Mouse (Mus musculus): ENCODE measurements around the gene Thy1. TPM values are rescaled to one million over a fixed set of nuclear protein-coding genes. Genes with fewer than 3 reads are reported as not detected.

Thy1 gene
- total and polyA plus RNA-seq, 3 experiments, result 1.5 to 24.0 TPM; not detected in 1

GRCm38 (mm10) chr9:44080953-44081352 is 37.8 kb downstream of the Thy1 start:
- H3K36me3 ChIP-seq (ENCODE audit: control insufficient read depth in 1 of 2, insufficient read depth in 2 of 2, low read length in 2 of 2), result peaks cover 0 to 3% of the 10 kb centered on the region in 2 experiments; a peak in 1 of 4 replicates
- H3K79me2 ChIP-seq (ENCODE audit: control insufficient read depth, insufficient read depth, low read length, poor library complexity), result no peaks in the 10 kb centered on the region; the same call in 1 of the 2 replicates
- no peaks in the 10 kb centered on the region for H3K27me3 ChIP-seq (ENCODE audit: control insufficient read depth in 1 of 2, insufficient read depth in 2 of 2, low read length in 2 of 2)
- no peak for TF ChIP-seq MEF2A (IDR thresholded peaks at IDR 0.05; ENCODE audit: extremely low read depth, insufficient replicate concordance, low read depth, low read length, poor library complexity, severe bottlenecking)
- H3K27ac ChIP-seq (ENCODE audit: control insufficient read depth, low read depth, low read length), result no peak overlapping the region
- H3K4me1 ChIP-seq (ENCODE audit: control insufficient read depth in 1 of 2, insufficient read depth in 2 of 2, low read length in 2 of 2), result peaks cover 0 to 21% of the 10 kb centered on the region in 2 experiments; a peak in 3 of 4 replicates
- DNase-seq (ENCODE audit: low read depth, low spot score), result no peak
- no peak overlapping the region for H3K4me3 ChIP-seq (ENCODE audit: control insufficient read depth in 1 of 2, insufficient read depth in 1 of 2, low read depth in 2 of 2, low read length in 2 of 2)
- H3K9me3 ChIP-seq (replicated peaks; ENCODE audit: insufficient read depth, low read length), result no peaks in the 10 kb centered on the region
- no peak overlapping the region for H3K9ac ChIP-seq (ENCODE audit: control insufficient read depth, low read depth, low read length, poor library complexity, severe bottlenecking)

- Histone ChIP-seq H3K9me3 (replicated peaks; ENCODE audit: insufficient read depth, low read length) (no peaks in the 10 kb centered on the region), H3K4me1 (ENCODE audit: control insufficient read depth in 1 of 2, insufficient read depth in 2 of 2, low read length in 2 of 2) (peaks cover 0 to 21% of the 10 kb centered on the region in 2 experiments; a peak in 3 of 4 replicates), H3K79me2 (ENCODE audit: control insufficient read depth, insufficient read depth, low read length, poor library complexity) (no peaks in the 10 kb centered on the region; the same call in 1 of the 2 replicates), H3K27ac (ENCODE audit: control insufficient read depth, low read depth, low read length) (no peak overlapping the region), H3K4me3 (ENCODE audit: control insufficient read depth in 1 of 2, insufficient read depth in 1 of 2, low read depth in 2 of 2, low read length in 2 of 2) (no peak overlapping the region), H3K9ac (ENCODE audit: control insufficient read depth, low read depth, low read length, poor library complexity, severe bottlenecking) (no peak overlapping the region), H3K27me3 (ENCODE audit: control insufficient read depth in 1 of 2, insufficient read depth in 2 of 2, low read length in 2 of 2) (no peaks in the 10 kb centered on the region), H3K36me3 (ENCODE audit: control insufficient read depth in 1 of 2, insufficient read depth in 2 of 2, low read length in 2 of 2) (peaks cover 0 to 3% of the 10 kb centered on the region in 2 experiments; a peak in 1 of 4 replicates)
- no peak for TF ChIP-seq UBTF (IDR thresholded peaks at IDR 0.05; ENCODE audit: borderline replicate concordance, insufficient read depth, low read depth, low read length)
- no peak for TF ChIP-seq NELFE (IDR thresholded peaks at IDR 0.05; ENCODE audit: low read depth, low read length)
- TF ChIP-seq CTCF (IDR thresholded peaks at IDR 0.05 in 2 of 3, conservative IDR thresholded peaks at IDR 0.05 in 1 of 3; ENCODE audit: control insufficient read depth in 1 of 3, insufficient read depth in 1 of 3, low read depth in 2 of 3, low read length in 3 of 3, poor library complexity in 1 of 3, severe bottlenecking in 1 of 3), result no peak
- TF ChIP-seq POLR2AphosphoS2 (IDR thresholded peaks at IDR 0.05; ENCODE audit: low read length), result no peak
- no peak for TF ChIP-seq ETS1 (IDR thresholded peaks at IDR 0.05; ENCODE audit: low read depth, low read length)
- TF ChIP-seq MEF2A (IDR thresholded peaks at IDR 0.05; ENCODE audit: extremely low read depth, insufficient replicate concordance, low read depth, low read length, poor library complexity, severe bottlenecking), result no peak
- DNase-seq (ENCODE audit: low read depth, low spot score), result no peak
Measured at GRCm38 (mm10) chr9:44081581-44081980, 38.4 kb downstream of the Thy1 start.

- TF ChIP-seq ZMIZ1 (IDR thresholded peaks at IDR 0.05; ENCODE audit: low read depth, low read length) (no peak), SMC3 (IDR thresholded peaks at IDR 0.05; ENCODE audit: low read depth, low read length) (no peak), E2F4 (IDR thresholded peaks at IDR 0.05; ENCODE audit: borderline replicate concordance, low read depth, low read length) (no peak), TBP (IDR thresholded peaks at IDR 0.05; ENCODE audit: low read depth, low read length) (no peak), MAFK (IDR thresholded peaks at IDR 0.05; ENCODE audit: borderline replicate concordance, low read depth, low read length) (no peak)
- H3K9me3 ChIP-seq (replicated peaks; ENCODE audit: insufficient read depth, low read length), result no peaks in the 10 kb centered on the region
- peaks cover 0 to 3% of the 10 kb centered on the region in 2 experiments; a peak in 1 of 4 replicates for H3K36me3 ChIP-seq (ENCODE audit: control insufficient read depth in 1 of 2, insufficient read depth in 2 of 2, low read length in 2 of 2)
- no peak overlapping the region for H3K4me3 ChIP-seq (ENCODE audit: control insufficient read depth in 1 of 2, insufficient read depth in 1 of 2, low read depth in 2 of 2, low read length in 2 of 2)
- no peak for DNase-seq (ENCODE audit: low read depth, low spot score)
- peaks cover 0 to 21% of the 10 kb centered on the region in 2 experiments; a peak in 3 of 4 replicates for H3K4me1 ChIP-seq (ENCODE audit: control insufficient read depth in 1 of 2, insufficient read depth in 2 of 2, low read length in 2 of 2)
- no peak overlapping the region for H3K9ac ChIP-seq (ENCODE audit: control insufficient read depth, low read depth, low read length, poor library complexity, severe bottlenecking)
- no peak overlapping the region for H3K27ac ChIP-seq (ENCODE audit: control insufficient read depth, low read depth, low read length)
- no peaks in the 10 kb centered on the region for H3K27me3 ChIP-seq (ENCODE audit: control insufficient read depth in 1 of 2, insufficient read depth in 2 of 2, low read length in 2 of 2)
- H3K79me2 ChIP-seq (ENCODE audit: control insufficient read depth, insufficient read depth, low read length, poor library complexity), result no peaks in the 10 kb centered on the region; the same call in 1 of the 2 replicates
Measured at GRCm38 (mm10) chr9:44082266-44082665, 39.1 kb downstream of the Thy1 start.
